Mouse (Mus musculus): ENCODE results near the gene Il27ra.

The Il27ra gene

GRCm38 (mm10) chr8:84065457-84066072, 23.2 kb upstream of the Il27ra start:
- DNase-seq (ENCODE audit: low read depth) = no peak

GRCm38 (mm10) chr8:84065037-84065436, 22.6 kb upstream of the Il27ra start, which contains the start of gene Gm10643:
Gene Gm10643 (minus strand): TSS chr8:84065137.
- no peak for DNase-seq (ENCODE audit: low read depth)

- DNase-seq (ENCODE audit: low read depth) = no peak
Observed at GRCm38 (mm10) chr8:84063861-84064610, 21.6 kb upstream of the Il27ra start.

GRCm38 (mm10) chr8:84060245-84060644, 17.9 kb upstream of the Il27ra start:
- DNase-seq (ENCODE audit: low read depth) = no peak

- no peak for DNase-seq (ENCODE audit: low read depth)
Observed at GRCm38 (mm10) chr8:84059226-84059625, 16.8 kb upstream of the Il27ra start.

GRCm38 (mm10) chr8:84057827-84058226, 15.4 kb upstream of the Il27ra start:
- no peak for DNase-seq (ENCODE audit: low read depth)

GRCm38 (mm10) chr8:84053229-84053628, 10.8 kb upstream of the Il27ra start:
- no peak for DNase-seq (ENCODE audit: low read depth)

- DNase-seq (ENCODE audit: low read depth) = peak; percentile 40
Observed at GRCm38 (mm10) chr8:84052746-84053145, 10.4 kb upstream of the Il27ra start.

GRCm38 (mm10) chr8:84048171-84048570, 5.8 kb upstream of the Il27ra start:
- DNase-seq (ENCODE audit: low read depth) = peak; percentile 46

GRCm38 (mm10) chr8:84046505-84046904, 4.1 kb upstream of the Il27ra start:
- no peak for DNase-seq (ENCODE audit: low read depth)

- DNase-seq (ENCODE audit: low read depth) = no peak
Observed at GRCm38 (mm10) chr8:84044900-84045299, 2.5 kb upstream of the Il27ra start, which contains the start of gene Rln3. Gene Rln3 (minus strand): TSS chr8:84045000.

GRCm38 (mm10) chr8:84044103-84044502, 1.7 kb upstream of the Il27ra start:
- DNase-seq (ENCODE audit: low read depth) = no peak

GRCm38 (mm10) chr8:84042948-84043342, 556 bp upstream of the Il27ra start:
- peak; percentile 51 for DNase-seq (ENCODE audit: low read depth)

- DNase-seq (ENCODE audit: low read depth) = peak; percentile 86
Observed at GRCm38 (mm10) chr8:84039050-84039449, 3.3 kb downstream of the Il27ra start.

GRCm38 (mm10) chr8:84038015-84038414, 4.4 kb downstream of the Il27ra start:
- peak; percentile 69 for DNase-seq (ENCODE audit: low read depth)

- peak; percentile 85 for DNase-seq (ENCODE audit: low read depth)
Observed at GRCm38 (mm10) chr8:84032777-84033176, 9.6 kb downstream of the Il27ra start.

- no peak for DNase-seq (ENCODE audit: low read depth)
Observed at GRCm38 (mm10) chr8:84029272-84029671, 13.1 kb downstream of the Il27ra start.

- peak; percentile 75 for DNase-seq (ENCODE audit: low read depth)
Observed at GRCm38 (mm10) chr8:84027449-84027848, 14.9 kb downstream of the Il27ra start.

- no peak for DNase-seq (ENCODE audit: low read depth)
Observed at GRCm38 (mm10) chr8:84025863-84026262, 16.5 kb downstream of the Il27ra start.

- DNase-seq (ENCODE audit: low read depth) = peak; percentile 58
Observed at GRCm38 (mm10) chr8:84024171-84024570, 18.2 kb downstream of the Il27ra start.

GRCm38 (mm10) chr8:84023631-84024030, 18.8 kb downstream of the Il27ra start:
- DNase-seq (ENCODE audit: low read depth) = no peak

- peak; percentile 86 for DNase-seq (ENCODE audit: low read depth)
Observed at GRCm38 (mm10) chr8:84023085-84023484, 19.3 kb downstream of the Il27ra start.

GRCm38 (mm10) chr8:84021569-84021968, 20.8 kb downstream of the Il27ra start:
- DNase-seq (ENCODE audit: low read depth) = no peak
